Mouse (Mus musculus) bone marrow, adult 2 months (tissue): ENCODE results near the gene Aph1a.

Experiments used
- CTCF ChIP-seq: fragments of 200-500 bp; IDR thresholded peaks from 2 replicates; pipeline ENCODE4 v1.5.1; 2011; ENCODE audit warnings: low read length, control low read depth; ENCODE audit not compliant: control insufficient read depth, insufficient read depth
- POLR2A ChIP-seq: fragments of 200-500 bp; IDR thresholded peaks from 2 replicates; pipeline ENCODE4 v1.6.1; 2011; ENCODE audit warnings: low read depth, mild to moderate bottlenecking, control low read depth, low read length, borderline replicate concordance; ENCODE audit not compliant: control insufficient read depth

GRCm38 (mm10) chr3:95906860-95907259, 13.1 kb downstream of the Aph1a start:
- TF ChIP-seq CTCF: peak; percentile 89
- TF ChIP-seq POLR2A: no peak
